Mouse (Mus musculus) heart, adult 2 months (tissue): Measurements from ENCODE around the gene Itgam.

Source experiments
- CTCF ChIP-seq: fragments of 200-600 bp; IDR thresholded peaks from 2 replicates; pipeline ENCODE4 v1.8.1; 2022; ENCODE audit warnings: antibody characterized with exemption, mild to moderate bottlenecking, moderate library complexity
- EP300 ChIP-seq: fragments of 200-500 bp; IDR thresholded peaks from 2 replicates; pipeline ENCODE4 v1.6.1; 2011; ENCODE audit warnings: low read depth, low read length, control low read depth; ENCODE audit not compliant: insufficient read depth
- POLR2A ChIP-seq: fragments of 200-500 bp; IDR thresholded peaks from 2 replicates; pipeline ENCODE4 v1.6.1; 2011; ENCODE audit warnings: mild to moderate bottlenecking, low read depth, low read length, control low read depth; ENCODE audit not compliant: insufficient read depth

GRCm38 (mm10) chr7:128139611-128140010 is 77.2 kb downstream of the Itgam start:
- no peak for TF ChIP-seq POLR2A
- TF ChIP-seq EP300: no peak
- TF ChIP-seq CTCF: no peak
